Mouse (Mus musculus): ENCODE data around the gene Il20.

Il20 gene

GRCm38 (mm10) chr1:130911401-130912010, at the start of gene Il20:
TSS of gene Il20 (minus strand) at chr1:130911451.
- no peak for DNase-seq

GRCm38 (mm10) chr1:130946920-130947319, 35.7 kb upstream of the Il20 start:
- DNase-seq: no peak

- no peak for DNase-seq
Observed at GRCm38 (mm10) chr1:130941801-130942200, 30.6 kb upstream of the Il20 start.

- DNase-seq: no peak
Observed at GRCm38 (mm10) chr1:130940065-130940687, 28.9 kb upstream of the Il20 start, which contains the start of gene Il19. TSS of gene Il19 (minus strand) at chr1:130940115.

GRCm38 (mm10) chr1:130938192-130938591, 26.9 kb upstream of the Il20 start:
- DNase-seq: peak; percentile 49

- no peak for DNase-seq
Observed at GRCm38 (mm10) chr1:130937170-130937569, 25.9 kb upstream of the Il20 start.

- no peak for DNase-seq
Observed at GRCm38 (mm10) chr1:130936351-130936750, 25.1 kb upstream of the Il20 start.

GRCm38 (mm10) chr1:130926484-130926883, 15.2 kb upstream of the Il20 start:
- DNase-seq: no peak

- DNase-seq: no peak
Observed at GRCm38 (mm10) chr1:130918323-130918980, 7.2 kb upstream of the Il20 start.

GRCm38 (mm10) chr1:130902505-130902904, 8.7 kb downstream of the Il20 start:
- DNase-seq: no peak

GRCm38 (mm10) chr1:130894468-130894867, 16.8 kb downstream of the Il20 start:
- DNase-seq: no peak

GRCm38 (mm10) chr1:130893329-130894040, 17.8 kb downstream of the Il20 start:
- DNase-seq: no peak

- DNase-seq: no peak
Observed at GRCm38 (mm10) chr1:130892446-130892845, 18.8 kb downstream of the Il20 start.

- DNase-seq: no peak
Observed at GRCm38 (mm10) chr1:130887354-130887753, 23.9 kb downstream of the Il20 start, which contains the start of gene Il24. TSS of gene Il24 (minus strand) at chr1:130887454.

- no peak for DNase-seq
Observed at GRCm38 (mm10) chr1:130883146-130883545, 28.1 kb downstream of the Il20 start.

- no peak for DNase-seq
Observed at GRCm38 (mm10) chr1:130879927-130880326, 31.3 kb downstream of the Il20 start.

- peak; percentile 33 for DNase-seq
Observed at GRCm38 (mm10) chr1:130877889-130878614, 33.2 kb downstream of the Il20 start.

- DNase-seq: peak; percentile 36
Observed at GRCm38 (mm10) chr1:130876931-130877509, 34.2 kb downstream of the Il20 start.

- DNase-seq: no peak
Observed at GRCm38 (mm10) chr1:130875910-130876309, 35.3 kb downstream of the Il20 start.

- no peak for DNase-seq
Observed at GRCm38 (mm10) chr1:130875139-130875538, 36.1 kb downstream of the Il20 start.

- no peak for DNase-seq
Observed at GRCm38 (mm10) chr1:130872912-130873311, 38.3 kb downstream of the Il20 start.

GRCm38 (mm10) chr1:130865541-130866221, 45.6 kb downstream of the Il20 start, which contains the start of gene Fcmr:
TSS of gene Fcmr (plus strand) at chr1:130865669.
- DNase-seq: no peak

All from right cerebral cortex, postnatal 4 days (tissue).